Mouse (Mus musculus) limb, embryonic 13.5 days (tissue): Measurements from ENCODE around the gene Phactr4. TPM values are rescaled to one million over a fixed set of nuclear protein-coding genes. Genes with fewer than 3 reads are reported as not detected.

ENCODE experiments used
- ATAC-seq: fragments of 200-750 bp; cut with Nextera tagmentation; 2 replicates; pipeline ENCODE4 v1.8.0; 2017; ENCODE audit warnings: low read depth, moderate number of reproducible peaks, moderate TSS enrichment; ENCODE audit not compliant: low FRiP score
- H3K27ac ChIP-seq: fragments of 300-500 bp; sonication (generic); 2 replicates; pipeline ENCODE4 v1.5.1; 2015; ENCODE audit warnings: inconsistent platforms, mild to moderate bottlenecking, moderate library complexity
- H3K27me3 ChIP-seq: fragments of 300-500 bp; sonication (generic); 2 replicates; pipeline ENCODE4 v1.6.1; 2015; ENCODE audit warnings: mild to moderate bottlenecking, inconsistent platforms
- H3K36me3 ChIP-seq: fragments of 300-500 bp; sonication (generic); 2 replicates; pipeline ENCODE4 v1.6.1; 2015; ENCODE audit warnings: inconsistent platforms, mild to moderate bottlenecking, moderate library complexity
- H3K4me1 ChIP-seq: fragments of 300-500 bp; sonication (generic); 2 replicates; pipeline ENCODE4 v1.6.1; 2015; ENCODE audit warnings: inconsistent platforms
- H3K4me2 ChIP-seq: fragments of 300-500 bp; sonication (generic); replicated peaks from 2 replicates; pipeline ENCODE4 v1.6.1; 2015; ENCODE audit warnings: inconsistent platforms, mild to moderate bottlenecking, moderate library complexity
- H3K4me3 ChIP-seq: fragments of 300-500 bp; sonication (generic); 2 replicates; pipeline ENCODE4 v1.5.1; 2015; ENCODE audit warnings: moderate library complexity, mild to moderate bottlenecking, inconsistent platforms
- H3K9ac ChIP-seq: fragments of 300-500 bp; sonication (generic); 2 replicates; pipeline ENCODE4 v1.6.1; 2015; ENCODE audit warnings: mild to moderate bottlenecking, inconsistent platforms
- H3K9me3 ChIP-seq: fragments of 300-500 bp; sonication (generic); 2 replicates; pipeline ENCODE4 v1.6.1; 2016; ENCODE audit warnings: inconsistent platforms
- WGBS: fragments of 180-500 bp; shearing (Covaris S2); methylation state at CpG from one replicate; pipeline ENCODE4 v1.1.7; 2015; 5-methylcytosine and 5-hydroxymethylcytosine counted together
- microRNA-seq: library from miRNA; unstranded; fragments of <30 nt; microRNA quantifications from one replicate; pipeline ENCODE4, GENCODE M21; 2016
- polyA plus RNA-seq: library from polyadenylated mRNA; unstranded; fragments of >200 nt; fragmentation: Nextera tagmentation; extraction: Ambion mirVana; gene quantifications from 2 replicates; pipeline ENCODE4 v1.2.1, GENCODE M21; 2015

Gene Phactr4
- polyA plus RNA-seq, 1 experiment from 2014 or later: 21.9 TPM

GRCm38 (mm10) chr4:132312627-132313026 is 109.7 kb downstream of the Phactr4 start:
- 83% methylated on average over 5 of the region's 5 CpGs for WGBS
- no peaks in the 10 kb centered on the region for H3K27me3 ChIP-seq
- H3K4me1 ChIP-seq: peaks cover 15% of the 10 kb centered on the region
- H3K9ac ChIP-seq: no peak overlapping the region
- H3K4me2 ChIP-seq: no peak overlapping the region
- no peaks in the 10 kb centered on the region for H3K9me3 ChIP-seq
- H3K36me3 ChIP-seq: peaks cover 72% of the 10 kb centered on the region
- no peak for ATAC-seq
- no peak overlapping the region for H3K27ac ChIP-seq
- H3K4me3 ChIP-seq: no peak overlapping the region

GRCm38 (mm10) chr4:132311801-132312200 is 110.5 kb downstream of the Phactr4 start:
- H3K9ac ChIP-seq: no peak overlapping the region
- H3K4me2 ChIP-seq: no peak overlapping the region
- peaks cover 65% of the 10 kb centered on the region for H3K36me3 ChIP-seq
- H3K9me3 ChIP-seq: no peaks in the 10 kb centered on the region
- ATAC-seq: no peak
- H3K4me3 ChIP-seq: no peak overlapping the region
- peaks cover 15% of the 10 kb centered on the region for H3K4me1 ChIP-seq
- H3K27ac ChIP-seq: no peak overlapping the region
- WGBS: 48% methylated on average over 3 of the region's 3 CpGs
- H3K27me3 ChIP-seq: no peaks in the 10 kb centered on the region

- no peak overlapping the region for H3K27ac ChIP-seq
- no peak overlapping the region for H3K9ac ChIP-seq
- no peaks in the 10 kb centered on the region for H3K9me3 ChIP-seq
- H3K4me3 ChIP-seq: no peak overlapping the region
- H3K36me3 ChIP-seq: peaks cover 59% of the 10 kb centered on the region
- no peaks in the 10 kb centered on the region for H3K27me3 ChIP-seq
- peaks cover 15% of the 10 kb centered on the region for H3K4me1 ChIP-seq
- no peak for ATAC-seq
- H3K4me2 ChIP-seq: no peak overlapping the region
- 17% methylated on average over 1 of the region's 1 CpGs for WGBS
Measured at GRCm38 (mm10) chr4:132311209-132311608, 111.1 kb downstream of the Phactr4 start.

- Histone ChIP-seq H3K27me3 (no peaks in the 10 kb centered on the region), H3K9me3 (no peaks in the 10 kb centered on the region), H3K4me2 (peak overlapping the region; percentile 93), H3K36me3 (peaks cover 50% of the 10 kb centered on the region), H3K27ac (peak overlapping the region; percentile 94), H3K4me3 (peak overlapping the region; percentile 82), H3K9ac (peak overlapping the region; percentile 94), H3K4me1 (peaks cover 15% of the 10 kb centered on the region)
- ATAC-seq: peak; percentile 51; the same call in 1 of the 2 replicates
- 24% methylated on average over 10 of the region's 10 CpGs for WGBS
Measured at GRCm38 (mm10) chr4:132309849-132310472, 112.3 kb downstream of the Phactr4 start.

- Histone ChIP-seq H3K27me3 (no peaks in the 10 kb centered on the region), H3K4me1 (peaks cover 15% of the 10 kb centered on the region), H3K27ac (peak overlapping the region; percentile 94), H3K36me3 (peaks cover 45% of the 10 kb centered on the region), H3K9ac (peak overlapping the region; percentile 94), H3K9me3 (no peaks in the 10 kb centered on the region), H3K4me2 (peak overlapping the region; percentile 93), H3K4me3 (peak overlapping the region; percentile 82)
- ATAC-seq: no peak
- under 1% methylated on average over 15 of the region's 15 CpGs for WGBS
Measured at GRCm38 (mm10) chr4:132309140-132309848, 113.0 kb downstream of the Phactr4 start.

- Histone ChIP-seq H3K27ac (peak overlapping the region; percentile 94), H3K36me3 (peaks cover 38% of the 10 kb centered on the region), H3K9me3 (no peaks in the 10 kb centered on the region), H3K4me1 (peaks cover 15% of the 10 kb centered on the region), H3K4me2 (peak overlapping the region; percentile 93), H3K9ac (peak overlapping the region; percentile 94), H3K4me3 (peak overlapping the region; percentile 82), H3K27me3 (no peaks in the 10 kb centered on the region)
- ATAC-seq: peak; percentile 90
- 1% methylated on average over 41 of the region's 41 CpGs for WGBS
Measured at GRCm38 (mm10) chr4:132308437-132309139, 113.7 kb downstream of the Phactr4 start.

- ATAC-seq: no peak
- Histone ChIP-seq H3K9me3 (no peaks in the 10 kb centered on the region), H3K27ac (no peak overlapping the region), H3K27me3 (no peaks in the 10 kb centered on the region), H3K4me1 (peaks cover 23% of the 10 kb centered on the region), H3K4me3 (no peak overlapping the region), H3K9ac (0 out of 2 replicates have a peak overlapping the region, but pooled peaks have one; percentile 19), H3K4me2 (no peak overlapping the region), H3K36me3 (peaks cover 14% of the 10 kb centered on the region)
- WGBS: 73% methylated on average over 6 of the region's 6 CpGs
Measured at GRCm38 (mm10) chr4:132306004-132306403, 116.3 kb downstream of the Phactr4 start.

Small RNA genes within 50 kb of the gene (microRNA-seq; reads per million reads assigned to microRNA genes)
- gene Gm25707: not detected

Other genes starting within 250 kb of the Phactr4 start
- 126 and 127 TPM in 2 replicates for gene Ythdf2, start 210.2 kb downstream of the Phactr4 start, polyA plus RNA-seq
- gene Gmeb1, start 160.9 kb downstream of the Phactr4 start, polyA plus RNA-seq: 42.1 and 45.3 TPM in 2 replicates
- 50.6 and 55.6 TPM in 2 replicates for gene Taf12, start 148.1 kb downstream of the Phactr4 start, polyA plus RNA-seq
- 1.7 and 1.9 TPM in 2 replicates for gene Rab42, start 119.1 kb downstream of the Phactr4 start, polyA plus RNA-seq
- gene Trnau1ap, start 93.0 kb downstream of the Phactr4 start, polyA plus RNA-seq: 81.2 and 82.4 TPM in 2 replicates
- 81.5 and 83.0 TPM in 2 replicates for gene Rcc1, start 68.9 kb downstream of the Phactr4 start, polyA plus RNA-seq
- 28.3 and 32.1 TPM in 2 replicates for gene Med18, start 41.4 kb upstream of the Phactr4 start, polyA plus RNA-seq
- 8.1 and 9.2 TPM in 2 replicates for gene Sesn2, start 88.0 kb upstream of the Phactr4 start, polyA plus RNA-seq
- 936 and 950 TPM in 2 replicates for gene Atpif1, start 111.2 kb upstream of the Phactr4 start, polyA plus RNA-seq
- gene Dnajc8, start 113.1 kb upstream of the Phactr4 start, polyA plus RNA-seq: 169 and 172 TPM in 2 replicates
- gene Ptafr, start 141.6 kb upstream of the Phactr4 start, polyA plus RNA-seq: 0.50 and 0.63 TPM in 2 replicates
- gene Eya3, start 216.5 kb upstream of the Phactr4 start, polyA plus RNA-seq: 34.6 and 35.2 TPM in 2 replicates